Mouse (Mus musculus) limb, embryonic 14.5 days (tissue): Measurements from ENCODE around the gene Scarb2. TPM values are rescaled to one million over a fixed set of nuclear protein-coding genes. Genes with fewer than 3 reads are reported as not detected.

ENCODE experiments used
- ATAC-seq: fragments of 200-750 bp; cut with Nextera tagmentation; 2 replicates; pipeline ENCODE4 v1.8.0; 2017; ENCODE audit warnings: low read depth, moderate number of reproducible peaks, moderate TSS enrichment; ENCODE audit not compliant: low FRiP score
- DNase-seq: peaks from one replicate; pipeline ENCODE4 v3.0.0-alpha.2; 2015; ENCODE audit warnings: low spot score
- H3K27ac ChIP-seq: fragments of 300-500 bp; sonication (generic); replicated peaks from 2 replicates; pipeline ENCODE4 v1.5.1; 2014; ENCODE audit warnings: low read depth, mild to moderate bottlenecking, low read length, moderate library complexity, mixed read lengths
- H3K27me3 ChIP-seq: fragments of 300-500 bp; sonication (generic); 2 replicates; pipeline ENCODE4 v1.6.1; 2014; ENCODE audit warnings: low read length, mixed read lengths; ENCODE audit not compliant: control insufficient read depth, insufficient read depth
- H3K36me3 ChIP-seq: fragments of 300-500 bp; sonication (generic); 2 replicates; pipeline ENCODE4 v1.6.1; 2014; ENCODE audit warnings: mild to moderate bottlenecking, low read length, moderate library complexity, mixed read lengths; ENCODE audit not compliant: control insufficient read depth, insufficient read depth
- H3K4me1 ChIP-seq: fragments of 300-500 bp; sonication (generic); 2 replicates; pipeline ENCODE4 v1.6.1; 2014; ENCODE audit warnings: antibody characterized with exemption, low read length, mixed read lengths; ENCODE audit not compliant: control insufficient read depth, insufficient read depth
- H3K4me2 ChIP-seq: fragments of 300-500 bp; sonication (generic); replicated peaks from 2 replicates; pipeline ENCODE4 v1.6.1; 2014; ENCODE audit warnings: low read depth, mild to moderate bottlenecking, low read length, moderate library complexity; ENCODE audit not compliant: severe bottlenecking
- H3K4me3 ChIP-seq: fragments of 300-500 bp; sonication (generic); replicated peaks from 2 replicates; pipeline ENCODE4 v1.5.1; 2014; ENCODE audit warnings: low read length
- H3K9ac ChIP-seq: fragments of 300-500 bp; sonication (generic); 2 replicates; pipeline ENCODE4 v1.6.1; 2014; ENCODE audit warnings: mild to moderate bottlenecking, low read depth, low read length, moderate library complexity; ENCODE audit not compliant: severe bottlenecking
- H3K9me3 ChIP-seq: fragments of 300-500 bp; sonication (generic); 2 replicates; pipeline ENCODE4 v1.6.1; 2016; ENCODE audit warnings: low read length; ENCODE audit not compliant: control insufficient read depth
- POLR2A ChIP-seq: fragments of 200-500 bp; IDR thresholded peaks from 2 replicates; pipeline ENCODE4 v1.8.0; 2012; ENCODE audit warnings: inconsistent platforms, mild to moderate bottlenecking, moderate library complexity, borderline replicate concordance; ENCODE audit not compliant: insufficient read depth, insufficient read length; ENCODE audit errors: extremely low read depth
- WGBS: fragments of 180-500 bp; shearing (Covaris S2); extraction: QIAGEN DNeasy Blood & Tissue Kit; methylation state at CpG from one replicate; pipeline ENCODE4 v1.1.7; 2014; 5-methylcytosine and 5-hydroxymethylcytosine counted together
- polyA plus RNA-seq, 2 experiments: library from polyadenylated mRNA; depleted of rRNA in 1 of 2; stranded (reverse) in 1 of 2; unstranded in 1 of 2; fragments of >200 nt; fragmentation: Nextera tagmentation in 1 of 2; extraction: Ambion mirVana in 1 of 2; gene quantifications; 2 replicates each; pipeline versions ENCODE4 v1.2.1 to v1.2.3; 2012 to 2014

Gene Scarb2
- polyA plus RNA-seq, 2 experiments, result 10.7 to 29.1 TPM

GRCm38 (mm10) chr5:92431611-92432010 is 75.0 kb downstream of the Scarb2 start:
- DNase-seq (no peak), ATAC-seq (no peak)
- 80% methylated on average over 7 of the region's 7 CpGs for whole genome bisulfite sequencing
- Histone ChIP-seq H3K27me3 (no peaks in the 10 kb centered on the region), H3K36me3 (peaks cover 28% of the 10 kb centered on the region), H3K9ac (no peak overlapping the region), H3K4me2 (no peak overlapping the region), H3K27ac (no peak overlapping the region), H3K4me3 (no peak overlapping the region), H3K9me3 (no peaks in the 10 kb centered on the region), H3K4me1 (peaks cover 13% of the 10 kb centered on the region)
- TF ChIP-seq POLR2A, result no peak

- peaks cover 34% of the 10 kb centered on the region for H3K36me3 ChIP-seq
- WGBS, result 81% methylated on average over 5 of the region's 5 CpGs
- H3K27me3 ChIP-seq, result no peaks in the 10 kb centered on the region
- no peak overlapping the region for H3K9ac ChIP-seq
- no peak for TF ChIP-seq POLR2A
- H3K9me3 ChIP-seq, result no peaks in the 10 kb centered on the region
- DNase-seq (no peak), ATAC-seq (no peak)
- no peak overlapping the region for H3K4me3 ChIP-seq
- no peak overlapping the region for H3K4me2 ChIP-seq
- H3K4me1 ChIP-seq, result peaks cover 13% of the 10 kb centered on the region
- H3K27ac ChIP-seq, result no peak overlapping the region
These were observed 75.9 kb downstream of the Scarb2 start for GRCm38 (mm10) chr5:92430723-92431122.

- no peak for TF ChIP-seq POLR2A
These were observed 82.5 kb downstream of the Scarb2 start for GRCm38 (mm10) chr5:92424126-92424525.

GRCm38 (mm10) chr5:92413982-92414375 is 92.7 kb downstream of the Scarb2 start:
- no peaks in the 10 kb centered on the region for H3K4me1 ChIP-seq
- H3K36me3 ChIP-seq, result peaks cover 46% of the 10 kb centered on the region
- no peak overlapping the region for H3K4me2 ChIP-seq
- ATAC-seq (no peak), DNase-seq (no peak)
- H3K9me3 ChIP-seq, result no peaks in the 10 kb centered on the region
- no peak overlapping the region for H3K4me3 ChIP-seq
- TF ChIP-seq POLR2A, result no peak
- H3K27me3 ChIP-seq, result no peaks in the 10 kb centered on the region
- no peak overlapping the region for H3K9ac ChIP-seq
- H3K27ac ChIP-seq, result no peak overlapping the region
- 81% methylated on average over 8 of the region's 8 CpGs for WGBS

More at GRCm38 (mm10) chr5:92424126-92424525, 82.5 kb downstream of the Scarb2 start:
- Histone ChIP-seq H3K4me2 (no peak overlapping the region), H3K4me1 (no peaks in the 10 kb centered on the region), H3K27ac (no peak overlapping the region), H3K9ac (no peak overlapping the region), H3K4me3 (no peak overlapping the region), H3K27me3 (no peaks in the 10 kb centered on the region), H3K9me3 (no peaks in the 10 kb centered on the region), H3K36me3 (peaks cover 92% of the 10 kb centered on the region)
- 96% methylated on average over 11 of the region's 11 CpGs for WGBS
- ATAC-seq, result no peak
- DNase-seq, result no peak

GRCm38 (mm10) chr5:92413271-92413981 is 93.2 kb downstream of the Scarb2 start:
- no peak overlapping the region for H3K27ac ChIP-seq
- H3K4me2 ChIP-seq, result no peak overlapping the region
- no peaks in the 10 kb centered on the region for H3K4me1 ChIP-seq
- DNase-seq (no peak), ATAC-seq (no peak)
- WGBS, result 85% methylated on average over 11 of the region's 11 CpGs
- no peak overlapping the region for H3K4me3 ChIP-seq
- no peaks in the 10 kb centered on the region for H3K27me3 ChIP-seq
- H3K9me3 ChIP-seq, result no peaks in the 10 kb centered on the region
- H3K9ac ChIP-seq, result no peak overlapping the region
- peaks cover 40% of the 10 kb centered on the region for H3K36me3 ChIP-seq
- TF ChIP-seq POLR2A, result no peak
